Mouse (Mus musculus): Measurements from ENCODE around the gene Dync1i1. TPM values are rescaled to one million over a fixed set of nuclear protein-coding genes. Genes with fewer than 3 reads are reported as not detected.
A peak's percentile ranks its signal among the peaks of the same experiment; 100 is the strongest.
"Not testable (repeated sequence)": the region's sequence is repeated elsewhere in the genome, so short reads cannot be mapped to it uniquely, and the experiment has no call there.

Gene Dync1i1
- 0.15 TPM in 2 replicates for polyA plus RNA-seq (2015; fragmentation: Nextera tagmentation; extraction: Ambion mirVana)

DNA sequence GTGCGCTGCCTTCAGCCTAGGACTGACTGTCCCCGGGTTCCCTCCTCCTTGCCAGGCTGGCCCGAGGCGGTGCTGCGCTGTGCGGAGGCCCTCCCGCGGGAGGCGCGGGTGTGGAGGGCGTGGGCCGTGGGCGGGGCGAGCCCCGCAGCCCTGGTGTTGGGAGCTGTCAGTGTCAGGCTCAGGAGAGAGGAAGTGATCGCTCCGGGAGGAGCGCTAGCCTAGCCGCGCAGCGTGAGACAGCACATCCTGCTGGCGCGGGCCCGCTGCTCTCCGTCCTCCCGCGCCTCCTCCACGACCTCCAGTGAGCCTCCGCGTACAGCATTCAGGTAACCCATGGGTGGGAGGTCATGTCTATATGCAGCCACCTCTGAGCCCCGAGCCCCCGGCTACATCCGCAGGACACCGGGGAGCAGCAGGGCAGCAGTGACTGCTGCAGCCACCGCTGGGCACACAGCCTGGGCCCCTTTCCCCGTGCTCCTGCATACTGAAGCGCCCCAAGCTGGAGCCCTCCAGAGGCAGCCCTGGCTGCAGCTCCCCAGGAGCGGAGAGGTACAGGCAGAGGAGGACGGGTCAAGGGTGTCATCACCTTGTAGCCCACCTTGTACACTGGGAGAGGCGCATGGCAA, at the start of gene Dync1i1:
TSS of gene Dync1i1 (plus strand) at position 29 of the 626 bp plus-strand sequence.
- DNase-seq, result no peak
- H3K9me3 ChIP-seq (replicated peaks), result no peaks in the 10 kb centered on the region
- peaks cover 7% of the 10 kb centered on the region; the same call in 1 of the 2 replicates for H3K4me1 ChIP-seq (replicated peaks)
- H3K9ac ChIP-seq, result no peak within 1 kb of the TSS
- WGBS (ENCODE audit: insufficient replicate concordance), result under 1% methylated on average over 40 of the region's 40 CpGs
- no peak within 1 kb of the TSS for H3K27ac ChIP-seq
- H3K27me3 ChIP-seq, result peaks cover 19% of the 10 kb centered on the region
- no peaks in the 10 kb centered on the region for H3K36me3 ChIP-seq
- H3K4me2 ChIP-seq, result peak within 1 kb of the TSS; percentile 59
- peak; percentile 54; the same call in 1 of the 2 replicates for ATAC-seq (ENCODE audit: low read depth)
- H3K4me3 ChIP-seq (replicated peaks), result peak within 1 kb of the TSS; percentile 32

DNA sequence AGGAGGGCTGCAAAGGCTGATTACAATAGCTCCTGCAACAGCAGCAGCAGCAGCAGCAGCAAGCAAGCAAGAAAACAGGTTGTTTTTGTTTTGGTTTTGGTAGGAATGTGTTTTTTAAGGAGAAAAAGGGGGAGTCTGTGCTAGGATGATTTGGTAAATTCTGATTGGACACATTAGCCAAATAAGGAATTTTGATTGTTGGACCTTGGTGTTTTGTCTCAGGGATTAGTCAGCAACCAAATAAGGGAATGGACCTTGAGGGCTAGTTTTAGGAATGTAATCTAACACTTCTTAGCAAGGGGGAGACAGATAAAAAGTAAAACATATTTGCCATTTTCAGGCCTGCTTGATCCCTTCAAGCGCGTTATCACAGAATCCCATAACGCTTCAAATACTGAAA, 45.7 kb upstream of the Dync1i1 start:
- Histone ChIP-seq H3K9ac (no peak overlapping the region), H3K4me3 (replicated peaks) (no peak overlapping the region), H3K9me3 (replicated peaks) (no peaks in the 10 kb centered on the region), H3K4me1 (replicated peaks) (no peaks in the 10 kb centered on the region), H3K27me3 (no peaks in the 10 kb centered on the region), H3K27ac (no peak overlapping the region), H3K4me2 (no peak overlapping the region), H3K36me3 (no peaks in the 10 kb centered on the region)
- no peak for ATAC-seq (ENCODE audit: low read depth)
- 78% methylated on average over 3 of the region's 3 CpGs for WGBS (ENCODE audit: insufficient replicate concordance)
- no peak for DNase-seq

DNA sequence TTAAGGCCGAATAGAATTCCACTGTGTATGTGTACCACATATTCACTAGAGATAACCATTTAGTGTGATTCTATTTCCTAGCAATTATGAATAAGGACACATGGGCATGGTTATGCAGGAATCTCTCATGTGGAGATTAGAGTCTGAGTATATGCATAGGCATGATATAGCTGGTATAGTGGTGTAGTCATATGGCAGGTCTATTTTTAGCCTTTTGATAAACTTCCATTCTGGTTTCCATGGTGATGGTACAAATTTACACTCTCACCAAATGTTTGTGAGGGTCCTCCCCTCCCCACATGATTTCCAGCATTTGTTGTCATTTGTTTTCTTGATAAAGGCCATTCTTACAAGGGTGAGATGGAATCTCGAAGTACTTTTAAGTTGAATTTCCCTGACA, 23.6 kb upstream of the Dync1i1 start:
- 63% methylated on average over 2 of the region's 2 CpGs for WGBS (ENCODE audit: insufficient replicate concordance)
- DNase-seq, result no peak
- Histone ChIP-seq H3K36me3 (no peaks in the 10 kb centered on the region), H3K9me3 (replicated peaks) (no peaks in the 10 kb centered on the region), H3K4me1 (replicated peaks) (no peaks in the 10 kb centered on the region), H3K9ac (no peak overlapping the region), H3K4me2 (no peak overlapping the region), H3K27ac (no peak overlapping the region), H3K4me3 (replicated peaks) (no peak overlapping the region), H3K27me3 (no peaks in the 10 kb centered on the region)
- no peak for ATAC-seq (ENCODE audit: low read depth)

DNA sequence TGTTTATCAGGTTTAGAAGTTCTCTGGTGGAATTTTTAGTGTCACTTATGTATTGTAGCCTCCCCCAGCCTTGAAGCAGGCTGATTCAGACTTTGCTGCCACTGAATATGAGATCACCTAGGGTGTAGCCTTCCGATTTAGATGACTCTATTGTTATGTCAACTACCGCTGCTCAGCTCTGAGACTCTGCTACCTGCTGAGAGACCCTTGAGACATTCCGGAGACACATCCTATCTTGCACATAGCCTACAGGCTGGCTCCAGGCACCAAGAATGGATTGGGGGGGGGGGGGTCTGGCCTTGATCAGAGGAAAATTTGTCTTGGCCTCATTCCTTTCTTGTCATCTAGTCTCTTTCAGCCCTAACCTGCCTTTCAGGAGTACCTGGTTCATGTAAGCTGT, 17.5 kb upstream of the Dync1i1 start:
- DNase-seq; H3K36me3 ChIP-seq; H3K4me3 ChIP-seq (replicated peaks); H3K4me2 ChIP-seq; H3K27ac ChIP-seq; H3K9me3 ChIP-seq (replicated peaks); H3K27me3 ChIP-seq; H3K4me1 ChIP-seq (replicated peaks); H3K9ac ChIP-seq; ATAC-seq (ENCODE audit: low read depth): not testable (repeated sequence)
- 41% methylated on average over 3 of the region's 3 CpGs for WGBS (ENCODE audit: insufficient replicate concordance)

DNA sequence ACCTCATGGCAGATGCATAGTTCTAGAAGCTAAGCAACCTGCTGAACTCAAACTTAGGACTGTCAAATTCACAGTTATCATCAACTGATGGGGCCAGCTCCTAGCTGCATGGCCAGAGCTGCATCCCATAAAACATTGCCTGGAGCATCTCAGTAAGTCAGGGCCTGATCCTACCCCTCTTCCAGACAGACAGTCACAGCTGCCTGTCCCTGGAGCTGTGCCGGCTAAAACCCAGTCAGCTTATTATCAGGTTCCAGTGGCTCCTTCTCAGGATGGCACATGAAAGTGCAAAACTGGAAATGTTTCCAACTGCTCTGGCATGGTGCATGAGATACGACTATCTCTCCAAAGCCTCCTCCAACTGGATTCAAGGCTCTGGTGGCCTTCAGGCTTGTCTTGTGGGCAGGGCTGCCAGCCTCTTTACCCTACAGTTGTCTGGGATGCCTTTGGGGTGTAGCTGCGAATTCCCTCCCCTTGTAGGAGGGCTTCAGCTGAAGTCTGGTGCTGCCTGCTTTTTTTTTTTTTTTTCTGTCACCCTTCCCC, 15.3 kb upstream of the Dync1i1 start:
- DNase-seq, result no peak
- WGBS (ENCODE audit: insufficient replicate concordance), result 54% methylated on average over 3 of the region's 3 CpGs

DNA sequence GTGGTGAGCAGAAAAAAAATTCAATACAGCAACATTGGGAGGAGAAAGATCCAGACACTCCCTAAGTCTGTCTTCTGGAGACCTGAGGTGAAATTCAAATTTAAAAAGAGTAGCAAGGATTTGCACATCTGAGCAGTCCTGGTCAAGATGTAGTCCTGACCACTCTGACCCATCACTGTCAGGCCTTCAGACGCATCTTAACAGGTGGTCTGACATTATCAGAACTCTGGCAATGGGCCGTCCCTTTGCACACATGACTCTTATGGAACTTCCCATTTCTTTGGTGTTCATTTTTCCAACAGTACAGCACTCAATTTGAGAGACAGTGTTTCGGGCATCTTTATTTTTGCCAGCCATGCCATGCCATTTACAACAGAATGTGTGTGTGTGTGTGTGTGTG, 12.8 kb upstream of the Dync1i1 start:
- H3K27me3 ChIP-seq, result no peaks in the 10 kb centered on the region
- no peak overlapping the region for H3K27ac ChIP-seq
- no peaks in the 10 kb centered on the region for H3K9me3 ChIP-seq (replicated peaks)
- DNase-seq (no peak), ATAC-seq (ENCODE audit: low read depth) (no peak)
- H3K4me1 ChIP-seq (replicated peaks), result no peaks in the 10 kb centered on the region
- H3K4me3 ChIP-seq (replicated peaks), result no peak overlapping the region
- H3K9ac ChIP-seq, result no peak overlapping the region
- H3K36me3 ChIP-seq, result no peaks in the 10 kb centered on the region
- WGBS (ENCODE audit: insufficient replicate concordance), result 50% methylated on average over 3 of the region's 3 CpGs
- no peak overlapping the region for H3K4me2 ChIP-seq

More for the DNA sequence above, 15.3 kb upstream of the Dync1i1 start:
- H3K9ac ChIP-seq, result no peak overlapping the region
- no peaks in the 10 kb centered on the region for H3K9me3 ChIP-seq (replicated peaks)
- no peak overlapping the region for H3K4me3 ChIP-seq (replicated peaks)
- no peaks in the 10 kb centered on the region for H3K4me1 ChIP-seq (replicated peaks)
- no peak for ATAC-seq (ENCODE audit: low read depth)
- H3K27ac ChIP-seq, result no peak overlapping the region
- no peaks in the 10 kb centered on the region for H3K27me3 ChIP-seq
- no peaks in the 10 kb centered on the region for H3K36me3 ChIP-seq
- no peak overlapping the region for H3K4me2 ChIP-seq

DNA sequence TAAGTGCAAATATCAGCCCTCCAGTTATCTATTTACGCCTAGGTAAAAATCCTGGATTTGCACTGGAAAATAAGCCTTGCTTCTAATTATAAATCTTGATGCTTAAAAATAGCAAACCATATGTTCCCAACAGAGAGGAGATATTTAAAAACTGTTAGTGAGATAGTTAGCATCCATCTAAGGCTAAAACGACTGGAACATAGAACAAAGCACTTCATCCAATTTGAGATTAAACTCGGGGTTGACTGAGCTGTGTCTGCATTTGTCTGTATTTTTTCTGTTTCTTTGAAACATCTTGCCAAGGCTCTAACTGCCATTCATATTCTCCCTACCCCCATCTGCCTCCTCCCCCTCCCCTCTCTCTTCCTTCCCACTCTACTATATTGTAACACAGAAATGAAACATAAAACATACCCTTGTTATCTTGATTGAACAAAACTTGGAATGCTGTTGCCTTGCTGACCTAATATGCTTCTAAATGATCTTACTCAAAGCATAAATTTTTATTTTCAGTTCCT, 10.3 kb upstream of the Dync1i1 start:
- no peaks in the 10 kb centered on the region for H3K36me3 ChIP-seq
- DNase-seq (no peak), ATAC-seq (ENCODE audit: low read depth) (no peak)
- no peaks in the 10 kb centered on the region for H3K4me1 ChIP-seq (replicated peaks)
- no peak overlapping the region for H3K9ac ChIP-seq
- no peaks in the 10 kb centered on the region for H3K27me3 ChIP-seq
- H3K4me3 ChIP-seq (replicated peaks), result no peak overlapping the region
- H3K27ac ChIP-seq, result no peak overlapping the region
- 63% methylated on average over 3 of the region's 3 CpGs for WGBS (ENCODE audit: insufficient replicate concordance)
- H3K4me2 ChIP-seq, result no peak overlapping the region
- H3K9me3 ChIP-seq (replicated peaks), result no peaks in the 10 kb centered on the region

DNA sequence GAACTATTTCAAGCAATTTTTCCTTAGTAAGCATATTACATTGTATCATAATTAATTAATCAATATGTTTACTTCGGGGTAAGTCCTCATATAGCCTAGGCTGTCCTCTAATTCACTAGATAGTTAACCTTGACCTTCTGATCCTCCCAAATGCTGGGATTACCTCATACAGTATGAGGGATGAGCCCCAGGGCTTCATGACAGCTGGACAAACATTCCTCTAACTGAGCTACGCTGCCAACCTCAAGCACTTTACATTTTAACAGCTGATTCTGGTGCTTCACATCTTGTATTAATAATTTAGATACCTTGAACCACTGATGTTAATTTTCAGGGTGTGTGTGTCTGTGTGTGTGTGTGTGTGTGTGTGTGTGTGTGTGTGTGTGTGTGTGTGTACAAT, 6.5 kb upstream of the Dync1i1 start:
- WGBS (ENCODE audit: insufficient replicate concordance), result 50% methylated on average over 2 of the region's 2 CpGs
- H3K4me2 ChIP-seq, result no peak overlapping the region
- H3K9me3 ChIP-seq (replicated peaks), result no peaks in the 10 kb centered on the region
- DNase-seq (no peak), ATAC-seq (ENCODE audit: low read depth) (no peak)
- no peak overlapping the region for H3K4me3 ChIP-seq (replicated peaks)
- H3K27me3 ChIP-seq, result no peaks in the 10 kb centered on the region
- H3K36me3 ChIP-seq, result no peaks in the 10 kb centered on the region
- H3K4me1 ChIP-seq (replicated peaks), result no peaks in the 10 kb centered on the region
- H3K27ac ChIP-seq, result no peak overlapping the region
- no peak overlapping the region for H3K9ac ChIP-seq

DNA sequence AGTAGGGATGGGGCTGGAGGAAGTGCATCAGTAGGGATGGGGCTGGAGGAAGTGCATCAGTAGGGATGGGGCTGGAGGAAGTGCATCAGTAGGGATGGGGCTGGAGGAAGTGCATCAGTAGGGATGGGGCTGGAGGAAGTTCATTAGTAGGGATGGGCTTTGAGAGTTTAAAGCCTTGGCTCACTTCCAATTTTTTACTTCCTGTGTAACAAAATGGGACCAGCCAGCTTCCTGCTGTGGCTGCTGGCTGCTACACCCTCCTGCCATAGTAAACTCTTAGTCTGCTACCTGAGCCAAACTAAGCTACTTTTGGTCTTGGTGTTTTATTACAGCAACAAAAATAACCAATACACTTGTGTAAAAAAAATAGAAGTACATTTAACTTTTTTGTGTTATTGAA, 4.7 kb upstream of the Dync1i1 start:
- ATAC-seq (ENCODE audit: low read depth); H3K9ac ChIP-seq; H3K27me3 ChIP-seq; H3K27ac ChIP-seq; DNase-seq; H3K9me3 ChIP-seq (replicated peaks); H3K4me2 ChIP-seq; H3K4me3 ChIP-seq (replicated peaks); H3K4me1 ChIP-seq (replicated peaks); H3K36me3 ChIP-seq: not testable (repeated sequence)

DNA sequence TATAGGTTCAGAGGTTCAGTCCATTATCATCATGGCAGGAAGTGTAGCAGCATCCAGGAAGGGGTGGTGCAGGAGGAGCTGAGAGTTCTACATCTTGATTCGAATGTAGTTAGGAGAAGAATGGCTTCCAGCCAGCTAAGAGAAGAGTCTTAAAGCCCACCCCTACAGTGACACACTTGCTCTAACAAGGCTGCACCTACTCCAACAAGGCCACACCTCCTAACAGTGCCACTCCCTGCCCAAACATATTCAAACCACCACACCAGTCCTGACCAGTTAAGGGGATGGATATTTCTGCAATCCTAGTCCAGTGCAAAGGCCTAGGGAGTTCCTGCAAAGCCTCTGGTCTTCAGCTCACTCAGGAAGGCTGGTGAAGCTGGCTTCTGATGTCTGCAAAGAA, 1.5 kb upstream of the Dync1i1 start:
- ATAC-seq (ENCODE audit: low read depth) (no peak), DNase-seq (no peak)
- no peaks in the 10 kb centered on the region for H3K9me3 ChIP-seq (replicated peaks)
- H3K27me3 ChIP-seq, result peaks cover 19% of the 10 kb centered on the region
- H3K9ac ChIP-seq, result no peak overlapping the region
- H3K27ac ChIP-seq, result no peak overlapping the region
- H3K4me2 ChIP-seq, result no peak overlapping the region
- no peaks in the 10 kb centered on the region for H3K36me3 ChIP-seq
- WGBS (ENCODE audit: insufficient replicate concordance), result 44% methylated on average over 1 of the region's 1 CpGs
- H3K4me3 ChIP-seq (replicated peaks), result no peak overlapping the region
- H3K4me1 ChIP-seq (replicated peaks), result peaks cover 7% of the 10 kb centered on the region; the same call in 1 of the 2 replicates

DNA sequence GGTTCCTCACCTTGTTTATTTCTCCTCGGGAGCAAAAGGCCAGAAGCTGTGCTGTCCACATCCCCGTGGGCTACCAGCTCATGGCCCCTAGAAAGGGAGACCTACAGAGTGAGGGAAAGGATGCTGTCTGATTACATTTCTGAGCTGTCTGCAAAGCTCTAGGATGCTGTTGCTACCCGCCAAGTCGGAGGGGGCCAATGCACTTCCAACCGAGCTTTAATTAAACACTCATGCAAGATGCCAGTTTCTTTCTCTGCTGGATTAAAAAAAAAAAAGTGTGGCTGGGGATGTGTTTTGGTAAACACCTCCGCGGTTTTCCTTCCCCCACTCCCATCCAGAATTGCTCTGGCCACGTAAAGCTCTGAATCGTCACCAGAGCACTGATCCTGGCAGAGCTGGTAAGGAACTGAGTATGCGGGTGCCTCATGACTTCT, 815 bp downstream of the Dync1i1 start:
- 6% methylated on average over 10 of the region's 10 CpGs for WGBS (ENCODE audit: insufficient replicate concordance)
- Histone ChIP-seq H3K27ac (no peak overlapping the region), H3K4me3 (replicated peaks) (peak overlapping the region; percentile 32; the same call in 1 of the 2 replicates), H3K4me2 (peak overlapping the region; percentile 59), H3K27me3 (peaks cover 19% of the 10 kb centered on the region), H3K9ac (no peak overlapping the region), H3K9me3 (replicated peaks) (no peaks in the 10 kb centered on the region), H3K36me3 (no peaks in the 10 kb centered on the region), H3K4me1 (replicated peaks) (peaks cover 7% of the 10 kb centered on the region; the same call in 1 of the 2 replicates)
- no peak for ATAC-seq (ENCODE audit: low read depth)
- no peak for DNase-seq

DNA sequence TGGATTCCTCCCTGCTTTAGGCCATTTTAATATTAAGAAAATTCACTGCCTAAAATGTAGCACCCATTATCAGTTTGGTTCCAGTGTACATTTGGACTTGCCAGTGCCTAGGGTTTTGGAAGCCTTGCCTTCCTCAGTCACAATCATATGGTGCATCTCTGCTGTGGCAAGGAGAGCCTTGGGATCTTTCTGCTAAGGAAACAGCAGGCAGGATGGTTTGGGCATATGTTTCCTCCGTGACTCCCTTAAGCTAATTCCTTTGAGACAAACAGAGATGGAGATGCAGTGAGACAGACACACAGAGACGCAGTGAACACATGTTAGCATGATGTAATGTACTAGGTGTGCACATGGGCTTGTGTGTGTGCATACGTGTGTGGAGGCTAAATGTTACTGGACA, 7.8 kb downstream of the Dync1i1 start:
- no peaks in the 10 kb centered on the region for H3K9me3 ChIP-seq (replicated peaks)
- H3K27me3 ChIP-seq, result no peaks in the 10 kb centered on the region
- WGBS (ENCODE audit: insufficient replicate concordance), result 64% methylated on average over 3 of the region's 3 CpGs
- H3K4me2 ChIP-seq, result no peak overlapping the region
- DNase-seq (no peak), ATAC-seq (ENCODE audit: low read depth) (no peak)
- H3K4me3 ChIP-seq (replicated peaks), result no peak overlapping the region
- no peak overlapping the region for H3K27ac ChIP-seq
- H3K4me1 ChIP-seq (replicated peaks), result no peaks in the 10 kb centered on the region
- H3K36me3 ChIP-seq, result no peaks in the 10 kb centered on the region
- no peak overlapping the region for H3K9ac ChIP-seq

All from liver, embryonic 13.5 days (tissue).